Mouse (Mus musculus): ENCODE data around the gene Stt3a. TPM values are rescaled to one million over a fixed set of nuclear protein-coding genes. Genes with fewer than 3 reads are reported as not detected.

Gene Stt3a
- total RNA-seq, 1 experiment from 2014 or later, result 186 TPM

DNA sequence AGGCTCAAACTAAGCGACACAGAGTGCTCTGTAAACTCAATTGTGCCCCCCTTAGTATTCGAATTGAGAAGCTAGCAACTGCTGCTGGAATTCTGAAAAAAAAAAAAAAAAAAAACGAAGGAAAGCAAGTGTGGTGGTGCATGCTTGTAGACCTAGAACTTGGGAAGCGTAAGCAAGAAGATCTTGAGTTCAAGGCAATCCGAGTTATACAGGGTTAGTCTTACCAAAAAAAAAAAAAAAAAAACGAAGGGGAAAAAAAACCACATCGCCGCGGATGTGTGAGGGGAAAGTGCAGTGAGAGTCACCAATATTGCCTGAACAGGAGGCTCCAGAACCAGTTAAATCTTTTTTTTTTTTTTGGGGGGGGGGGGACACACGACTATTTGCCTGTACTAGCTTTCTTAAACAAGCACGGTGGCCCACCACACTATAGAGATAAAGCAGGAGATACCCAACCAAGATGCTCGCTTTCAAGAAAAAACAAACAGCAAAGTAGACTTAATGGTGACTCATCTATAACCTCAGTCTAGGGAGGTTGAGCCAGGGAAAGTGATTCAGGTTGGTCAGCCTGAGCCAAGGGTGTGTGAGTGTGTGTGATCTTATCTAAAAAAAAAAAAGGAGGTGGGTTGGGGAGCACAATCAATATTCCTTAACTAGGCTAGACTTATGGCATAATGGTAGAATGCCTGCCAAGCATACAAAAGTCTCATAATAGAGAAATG, 40.3 kb downstream of the Stt3a start, which contains the start of gene Chek1:
Chek1 (minus strand) TSS at position 32 of the 722 bp plus-strand sequence.
- ATAC-seq (ENCODE audit: extremely low read depth, insufficient number of reproducible peaks, low FRiP score, poor library complexity, severe bottlenecking), result no peak

DNA sequence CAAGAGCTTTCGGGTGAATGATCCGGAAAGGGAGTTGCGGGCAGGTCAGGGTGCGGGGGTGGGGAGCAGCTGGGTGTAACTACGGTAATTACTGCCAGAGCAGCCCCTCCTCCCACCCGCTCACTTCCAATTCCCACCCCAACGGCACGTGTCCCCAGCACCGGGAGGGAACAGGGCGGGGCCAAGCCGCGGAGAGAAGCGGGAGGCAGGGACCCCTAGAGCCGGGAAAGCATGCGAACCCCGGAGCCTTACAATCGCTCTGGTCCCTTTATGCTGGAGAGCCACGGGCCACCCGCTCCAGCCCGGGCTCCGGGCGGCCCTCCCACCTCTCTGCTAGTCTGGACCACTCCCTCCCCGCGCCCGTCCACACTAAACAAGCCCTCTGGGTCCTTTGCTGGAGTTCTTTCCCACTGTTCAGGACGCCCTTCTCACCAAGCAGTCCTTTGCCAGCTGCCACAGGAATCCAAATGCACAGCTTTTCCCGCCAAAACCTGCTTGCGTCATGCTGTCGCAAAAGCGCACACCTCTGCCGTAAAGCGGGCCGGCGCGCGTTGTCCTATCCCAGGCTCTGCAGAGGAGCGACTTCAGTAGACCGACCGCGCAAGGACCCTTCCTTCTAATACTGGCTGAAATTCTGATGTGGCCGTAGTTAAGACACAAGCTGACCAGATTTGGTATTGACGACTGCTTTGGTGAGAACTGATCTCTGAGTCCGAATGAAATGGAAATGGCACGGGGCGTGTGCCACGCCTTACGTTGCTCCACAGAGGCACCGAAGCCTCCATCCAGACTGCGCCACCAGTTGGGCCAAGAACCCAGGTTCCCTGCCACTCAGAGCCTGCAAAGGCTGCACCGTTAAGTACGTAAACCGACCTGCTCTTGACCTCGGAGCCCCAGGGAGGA, 41.1 kb downstream of the Stt3a start:
- ATAC-seq (ENCODE audit: extremely low read depth, insufficient number of reproducible peaks, low FRiP score, poor library complexity, severe bottlenecking), result peak; percentile 90

DNA sequence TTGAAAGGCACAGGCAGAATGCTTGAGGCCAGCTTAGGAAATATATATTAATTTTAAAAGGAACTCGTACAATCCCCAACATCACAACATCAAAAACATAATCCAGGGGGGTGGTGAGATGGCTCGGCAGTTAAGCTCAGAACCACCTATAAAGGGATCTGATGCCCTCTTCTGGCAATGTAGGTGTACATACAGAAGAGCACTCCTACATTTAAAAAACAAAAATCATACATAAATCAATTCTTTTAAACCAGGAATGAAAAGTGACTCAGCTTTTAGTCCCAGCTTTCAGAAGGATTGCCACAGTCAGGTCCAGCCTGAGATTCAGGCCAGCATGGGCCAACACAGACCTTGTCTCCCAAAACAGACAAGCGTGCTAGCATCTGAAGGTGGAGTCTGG, 50.9 kb downstream of the Stt3a start:
- no peak for ATAC-seq (ENCODE audit: extremely low read depth, insufficient number of reproducible peaks, low FRiP score, poor library complexity, severe bottlenecking)

DNA sequence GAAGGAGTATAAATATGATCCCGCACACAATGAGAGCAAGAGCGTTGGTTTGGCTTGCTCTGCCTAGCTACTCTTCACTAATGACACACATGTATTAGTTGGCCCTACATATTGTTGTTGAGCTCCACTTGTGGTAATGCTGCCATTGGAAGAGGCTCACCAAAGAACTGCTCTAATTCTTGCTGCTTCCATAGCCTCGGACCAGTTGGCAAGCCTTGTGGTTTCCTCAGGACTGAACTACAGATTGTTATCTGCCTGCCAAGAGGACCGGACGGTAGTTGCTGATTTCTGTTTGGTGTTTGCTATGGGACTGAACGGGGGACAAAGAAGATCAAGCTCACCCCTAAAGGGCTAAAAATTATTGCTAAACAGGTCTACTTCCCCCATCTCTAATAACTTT, 60.2 kb downstream of the Stt3a start:
- no peak for ATAC-seq (ENCODE audit: extremely low read depth, insufficient number of reproducible peaks, low FRiP score, poor library complexity, severe bottlenecking)

DNA sequence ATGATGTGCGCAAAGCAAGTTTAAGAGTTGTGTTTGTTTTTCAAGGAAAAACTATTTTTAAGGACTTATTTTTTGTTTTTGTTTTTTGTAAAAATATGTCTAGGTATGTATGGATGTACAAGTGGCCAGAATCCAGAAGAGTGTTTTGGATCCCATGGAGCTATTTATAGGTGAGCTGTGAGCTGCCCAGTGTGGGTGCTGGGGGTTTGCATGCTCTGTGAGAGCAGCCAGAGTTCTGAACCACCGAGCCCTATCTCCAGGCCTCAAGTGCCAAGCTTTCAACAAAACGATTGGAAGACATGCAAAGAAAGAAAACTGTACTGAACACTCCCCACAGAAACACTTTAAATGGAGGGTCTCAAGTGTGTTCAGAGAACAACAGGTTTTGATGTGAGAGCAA, 61.6 kb downstream of the Stt3a start:
- no peak for ATAC-seq (ENCODE audit: extremely low read depth, insufficient number of reproducible peaks, low FRiP score, poor library complexity, severe bottlenecking)

DNA sequence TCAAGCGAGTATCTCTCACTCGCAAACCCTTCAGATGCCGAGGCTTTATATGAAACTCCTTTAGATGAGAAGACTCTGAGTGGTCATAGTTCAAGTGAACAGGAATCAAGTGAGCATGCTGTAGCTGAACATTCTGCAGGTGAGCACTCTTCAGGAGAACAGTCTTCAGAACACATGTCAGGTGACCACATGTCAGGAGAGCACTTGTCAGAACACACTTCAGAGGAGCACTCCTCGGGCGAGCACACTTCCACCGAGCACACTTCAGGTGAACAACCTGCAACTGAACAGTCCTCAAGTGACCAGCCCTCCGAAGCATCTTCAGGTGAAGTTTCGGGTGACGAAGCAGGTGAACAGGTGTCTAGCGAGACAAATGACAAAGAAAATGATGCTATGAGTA, 73.2 kb downstream of the Stt3a start:
- no peak for ATAC-seq (ENCODE audit: extremely low read depth, insufficient number of reproducible peaks, low FRiP score, poor library complexity, severe bottlenecking)

DNA sequence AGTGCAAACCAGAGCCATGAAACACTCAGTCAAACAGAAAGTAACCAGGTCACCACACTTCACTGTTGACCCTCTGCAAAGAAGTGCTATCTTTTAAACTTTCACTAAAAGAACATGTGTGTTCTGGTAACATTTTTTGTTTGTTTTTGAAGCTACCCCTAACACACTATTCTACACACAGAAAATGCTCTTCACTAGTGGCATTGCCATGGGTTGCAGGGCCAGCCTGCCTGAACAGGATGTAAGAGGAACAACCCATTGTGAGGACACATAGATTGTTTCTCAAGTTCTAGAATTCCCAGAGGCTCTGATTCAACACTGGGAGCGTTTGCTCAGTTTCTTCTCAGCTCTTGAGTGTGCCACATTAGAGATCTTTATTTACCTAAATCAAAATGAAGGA, 74.6 kb downstream of the Stt3a start, which contains the start of gene Acrv1:
Acrv1 (plus strand) TSS at position 301 of the 400 bp plus-strand sequence.
- no peak for ATAC-seq (ENCODE audit: extremely low read depth, insufficient number of reproducible peaks, low FRiP score, poor library complexity, severe bottlenecking)

DNA sequence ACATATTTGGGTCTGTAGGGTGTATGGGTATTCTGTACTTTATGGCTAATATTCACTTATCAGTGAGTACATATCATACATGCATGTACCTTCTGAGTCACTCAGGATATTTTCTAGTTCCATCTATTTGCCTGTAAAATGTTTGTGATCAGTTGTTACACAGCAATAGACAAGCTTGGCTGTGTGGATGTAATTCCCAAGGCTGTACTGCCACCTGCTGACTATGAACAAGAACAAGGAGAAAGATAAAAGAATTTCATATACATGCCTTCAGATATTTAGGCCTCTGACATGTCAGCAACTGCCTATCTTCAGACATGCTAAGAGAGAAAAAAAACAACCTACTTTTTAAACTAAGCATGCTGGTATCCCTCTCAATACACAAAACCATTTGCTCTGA, 80.2 kb downstream of the Stt3a start:
- ATAC-seq (ENCODE audit: extremely low read depth, insufficient number of reproducible peaks, low FRiP score, poor library complexity, severe bottlenecking), result no peak

DNA sequence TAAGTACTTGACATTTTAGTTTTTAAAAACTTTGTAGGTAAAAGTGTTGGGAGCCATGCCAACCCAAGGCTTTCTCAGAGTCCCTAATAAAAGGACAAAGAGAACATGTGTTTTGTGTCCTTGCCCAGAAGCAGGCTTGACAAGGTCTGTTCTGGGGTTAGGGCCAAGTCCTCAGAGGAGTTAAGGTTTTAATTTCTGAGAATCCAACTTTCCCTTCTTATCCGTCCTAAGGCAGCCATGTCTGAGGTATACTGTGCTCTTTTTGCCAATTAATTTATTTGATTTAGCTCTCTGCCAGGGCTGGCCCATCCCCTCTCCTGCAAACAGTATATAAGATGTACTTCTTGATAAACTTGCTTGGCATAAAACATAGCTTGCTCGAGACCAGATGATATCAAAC, 86.1 kb downstream of the Stt3a start:
- no peak for ATAC-seq (ENCODE audit: extremely low read depth, insufficient number of reproducible peaks, low FRiP score, poor library complexity, severe bottlenecking)

Other genes with a start within 250 kb of the Stt3a start
- gene Gm5615, start 225.7 kb downstream of the Stt3a start, total RNA-seq (2017), result not detected in 2 replicates
- gene Gm17689, start 185.0 kb downstream of the Stt3a start, total RNA-seq (2017), result not detected in 2 replicates
- not detected in 2 replicates for gene A630095E13Rik, start 124.3 kb downstream of the Stt3a start, total RNA-seq (2017)
- not detected in 2 replicates for gene Acrv1, start 74.5 kb downstream of the Stt3a start, total RNA-seq (2017)
- gene Chek1, start 40.6 kb downstream of the Stt3a start, total RNA-seq (2017), result 2.7 and 3.1 TPM in 2 replicates
- gene Ei24, start 29.7 kb upstream of the Stt3a start, total RNA-seq (2017), result 27.7 and 33.0 TPM in 2 replicates
- gene Fez1, start 54.2 kb upstream of the Stt3a start, total RNA-seq (2017), result not detected in 2 replicates